Mouse (Mus musculus) brain, embryonic 14.5 days (tissue): ENCODE measurements at regions not wholly inside any gene's neighbourhood (a gene's known extent, or its start where the extent isn't known, plus 50 kb on each side); places are given as distances from the start of the nearest gene placed in this dataset.

Source experiments
- DNase-seq: peaks from one replicate; pipeline ENCODE4 v3.0.0-alpha.2; 2011; ENCODE audit warnings: low read depth
- CTCF ChIP-seq: fragments of 200-500 bp; IDR thresholded peaks from 2 replicates; pipeline ENCODE4 v1.5.1; 2012; ENCODE audit warnings: inconsistent platforms, mild to moderate bottlenecking, moderate library complexity, borderline replicate concordance; ENCODE audit not compliant: insufficient read depth, insufficient read length; ENCODE audit errors: extremely low read depth
- POLR2A ChIP-seq: fragments of 200-500 bp; IDR thresholded peaks from 2 replicates; pipeline ENCODE4 v1.6.1; 2012; ENCODE audit warnings: mild to moderate bottlenecking, inconsistent platforms, borderline replicate concordance; ENCODE audit not compliant: poor library complexity, insufficient read depth, insufficient read length, severe bottlenecking; ENCODE audit errors: extremely low read depth

DNA sequence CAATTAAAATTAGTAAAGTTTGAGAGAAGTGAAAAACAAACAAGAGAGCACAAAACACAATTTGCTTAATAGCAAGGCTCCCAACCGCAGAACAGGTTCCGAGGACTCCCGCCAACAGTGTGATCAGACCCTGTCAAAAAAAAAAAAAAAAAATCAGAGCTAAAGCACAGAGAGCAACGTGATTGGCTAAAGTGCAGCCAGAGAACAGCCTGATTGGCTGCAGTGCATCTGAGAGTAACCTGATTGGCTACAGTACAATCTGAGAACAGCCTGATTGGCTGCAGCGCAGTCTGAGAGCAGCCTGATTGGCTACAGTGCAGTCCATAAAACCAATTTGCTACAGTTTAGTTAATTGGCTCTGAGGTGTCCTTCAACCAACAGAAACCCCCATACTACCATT is 74.6 kb upstream of the Mark1 start:
- no peak for DNase-seq
- TF ChIP-seq CTCF (no peak), POLR2A (no peak)

DNA sequence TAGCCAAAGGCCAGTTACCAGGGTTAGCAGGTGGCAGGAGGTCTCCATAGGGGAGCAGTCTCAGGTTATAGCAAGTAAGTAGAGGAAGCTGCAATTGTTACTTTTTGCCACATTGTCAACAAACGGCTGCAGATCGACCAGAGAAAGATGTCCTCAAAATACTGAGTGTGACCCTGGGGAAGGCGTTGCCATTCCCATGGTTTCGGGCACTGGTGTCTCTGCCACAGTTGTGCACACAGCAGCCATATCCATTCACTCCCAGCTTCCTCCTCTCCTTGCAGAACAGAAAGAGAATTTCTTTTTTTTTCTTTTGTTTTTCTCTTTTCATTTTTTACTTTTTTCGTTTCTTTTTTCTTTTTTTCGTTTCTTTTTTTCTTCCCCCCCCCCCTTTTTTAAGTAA is 73.4 kb upstream of the Mark1 start:
- TF ChIP-seq CTCF, result no peak
- TF ChIP-seq POLR2A, result no peak
- DNase-seq, result no peak

DNA sequence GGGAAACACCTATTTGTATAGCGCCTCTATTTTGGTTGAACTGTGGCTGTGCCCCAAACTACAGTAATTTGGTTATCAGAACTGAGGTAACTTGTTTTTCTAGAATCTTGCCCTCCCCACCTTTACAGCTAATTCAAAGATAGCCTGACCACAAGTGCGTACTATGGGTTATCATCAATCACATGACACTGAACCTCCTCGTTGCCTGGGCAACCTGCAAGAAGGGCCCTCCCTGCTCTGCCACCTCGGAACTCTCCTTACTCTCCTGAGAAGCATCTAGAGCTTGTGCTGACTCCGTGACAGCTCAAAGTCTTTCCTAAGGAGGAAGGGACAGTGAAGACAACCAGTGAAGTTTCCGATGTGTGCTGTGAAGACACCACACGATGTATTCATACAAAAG is 72.2 kb upstream of the Mark1 start:
- no peak for TF ChIP-seq CTCF
- no peak for TF ChIP-seq POLR2A
- no peak for DNase-seq

DNA sequence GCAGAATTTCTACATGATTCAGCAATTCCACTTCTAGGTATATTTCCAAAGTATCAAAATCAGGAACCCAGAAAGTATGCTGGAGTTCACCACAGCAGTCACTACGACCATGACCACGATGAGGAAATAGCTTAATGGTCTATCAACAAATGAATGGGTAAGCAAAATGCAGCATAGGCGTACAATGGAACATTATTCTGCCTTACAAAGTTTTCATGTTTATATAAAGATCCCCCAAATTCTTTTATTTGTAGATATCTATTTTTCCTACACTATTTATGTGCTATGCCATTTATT is 71.4 kb upstream of the Mark1 start:
- TF ChIP-seq POLR2A (no peak), CTCF (no peak)
- no peak for DNase-seq

DNA sequence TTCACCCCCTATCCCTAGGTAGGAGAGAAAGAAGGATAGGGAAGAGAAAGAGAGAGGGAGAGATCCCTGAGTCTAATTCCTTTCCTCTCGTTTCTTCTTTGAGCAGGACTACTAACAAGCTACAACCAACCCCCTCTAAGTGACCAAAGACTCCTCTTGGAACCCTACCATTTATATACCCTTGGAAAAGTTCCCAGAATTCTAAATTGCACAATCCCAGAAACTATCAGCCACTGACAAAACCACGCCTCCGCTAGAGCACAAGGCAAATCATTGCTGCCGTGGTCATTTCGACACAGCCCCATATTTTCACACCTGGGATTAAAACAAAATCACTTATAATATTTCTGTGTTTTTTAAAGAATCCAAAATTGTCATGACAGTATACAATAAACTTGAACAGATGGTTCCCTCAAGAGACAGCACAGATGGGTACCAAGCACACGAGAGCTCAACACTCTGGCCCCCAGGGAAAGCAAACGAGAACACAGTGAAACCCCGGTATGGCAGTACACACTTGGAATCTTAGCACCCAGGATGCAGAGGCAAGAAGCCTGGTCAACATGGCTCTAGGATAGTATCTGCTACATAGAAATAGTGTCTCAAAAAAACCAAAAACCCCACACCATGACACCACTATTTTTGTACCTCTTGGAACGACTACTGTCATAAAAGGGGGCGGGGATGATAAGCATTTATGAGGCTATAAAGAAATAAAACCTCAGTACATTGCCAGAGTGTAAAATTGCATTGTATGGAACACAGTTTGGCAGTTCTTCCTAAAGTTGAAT is 70.9 kb upstream of the Mark1 start:
- no peak for TF ChIP-seq POLR2A
- TF ChIP-seq CTCF, result no peak
- peak; percentile 51 for DNase-seq

DNA sequence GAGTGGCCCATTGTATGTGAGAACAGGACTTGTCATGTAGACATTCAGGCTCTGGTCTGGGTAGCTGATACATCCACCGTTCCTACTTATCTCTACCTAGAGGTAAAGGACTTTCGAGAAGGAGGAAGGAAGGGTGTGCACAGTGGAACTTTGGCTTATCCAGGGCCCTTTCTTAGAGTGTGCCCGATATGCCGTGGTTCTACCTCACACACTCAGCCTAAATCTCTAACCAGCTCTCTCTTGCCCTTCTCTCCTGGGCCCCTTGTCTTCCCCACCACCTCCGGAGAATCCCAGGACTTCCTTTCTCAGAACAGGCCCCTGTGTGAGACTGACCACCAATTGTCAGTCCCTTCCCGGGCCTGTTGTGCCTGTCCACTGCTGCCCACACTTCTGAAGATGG is 68.8 kb upstream of the Mark1 start:
- no peak for DNase-seq
- TF ChIP-seq CTCF (no peak), POLR2A (no peak)

DNA sequence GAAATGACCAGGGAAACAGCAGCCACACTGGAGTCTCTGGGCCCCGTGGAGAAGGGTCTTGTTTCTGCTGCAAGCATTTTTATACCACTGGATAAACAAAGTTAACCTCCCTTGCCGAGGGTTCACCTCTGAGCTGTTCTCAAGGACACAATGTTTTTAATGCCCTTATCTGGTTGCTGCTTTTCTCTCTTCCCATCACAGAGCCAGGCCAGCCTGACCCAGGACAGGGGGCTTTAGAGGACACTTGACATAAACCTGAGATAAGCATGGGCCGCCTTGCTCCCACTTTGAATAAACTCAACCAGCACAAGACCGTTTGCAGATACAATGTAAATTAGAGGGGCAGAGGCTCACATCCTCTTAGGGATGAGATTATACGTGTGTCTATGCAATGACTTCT is 68.3 kb upstream of the Mark1 start:
- TF ChIP-seq CTCF, result no peak
- TF ChIP-seq POLR2A, result no peak
- no peak for DNase-seq

DNA sequence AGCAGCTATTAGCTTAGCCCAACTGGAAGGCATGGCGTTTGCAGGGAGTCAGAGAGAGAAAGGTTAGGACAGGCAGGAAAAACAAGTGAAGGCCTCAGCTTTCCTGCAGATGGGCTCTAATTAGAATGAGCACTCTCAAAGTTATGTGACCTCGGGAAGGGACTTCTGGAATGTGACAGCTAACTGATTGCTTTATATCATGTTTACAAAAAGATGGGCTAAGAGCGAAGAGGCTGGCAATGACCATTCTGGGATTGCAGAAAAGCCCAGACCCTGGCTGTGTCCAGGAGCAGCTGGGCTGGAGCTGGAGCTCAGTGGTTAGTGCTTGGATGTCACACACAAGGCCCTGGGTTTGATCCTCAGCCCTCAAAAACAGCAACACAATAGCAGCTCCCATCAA is 65.7 kb upstream of the Mark1 start:
- TF ChIP-seq POLR2A (no peak), CTCF (no peak)
- no peak for DNase-seq

DNA sequence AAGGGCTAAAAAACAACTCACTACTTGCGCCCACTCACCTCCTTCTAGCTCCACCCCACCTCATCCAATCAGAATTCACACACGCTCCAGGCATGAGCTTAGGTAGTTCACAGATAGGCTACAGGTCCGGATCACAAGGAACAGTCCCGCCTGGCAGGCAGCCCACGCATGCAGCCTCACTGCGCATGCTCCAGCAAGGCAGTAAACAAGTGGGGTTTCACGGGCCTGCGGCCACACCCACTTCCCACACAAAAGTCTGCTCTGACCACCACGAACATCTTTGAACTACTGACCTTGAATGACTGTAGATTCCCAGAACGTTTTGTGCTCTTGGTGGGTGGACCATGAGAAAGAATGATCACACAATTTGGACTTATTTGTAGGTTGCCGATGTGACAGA is 62.7 kb upstream of the Mark1 start:
- no peak for DNase-seq
- TF ChIP-seq CTCF, result no peak
- TF ChIP-seq POLR2A, result no peak

DNA sequence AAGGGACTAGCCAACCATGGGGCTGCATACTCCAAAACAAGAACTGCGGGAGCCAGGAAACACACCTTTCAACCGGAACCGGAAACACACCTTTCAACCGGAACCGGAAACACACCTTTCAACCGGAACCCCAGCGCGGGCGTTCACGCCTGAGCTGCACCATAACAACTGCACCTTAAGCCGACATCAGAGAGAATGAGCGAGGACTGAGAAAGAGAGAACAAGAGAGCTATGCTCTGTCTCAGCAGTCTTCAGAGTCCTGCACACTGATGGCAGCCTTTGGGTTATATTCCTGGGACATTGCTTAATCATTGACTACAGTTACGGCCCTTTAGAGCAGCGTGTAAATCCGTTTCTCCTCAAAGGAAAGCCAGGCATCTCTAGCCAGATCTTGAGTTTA is 58.1 kb upstream of the Mark1 start:
- TF ChIP-seq CTCF, result no peak
- no peak for TF ChIP-seq POLR2A
- DNase-seq, result no peak

DNA sequence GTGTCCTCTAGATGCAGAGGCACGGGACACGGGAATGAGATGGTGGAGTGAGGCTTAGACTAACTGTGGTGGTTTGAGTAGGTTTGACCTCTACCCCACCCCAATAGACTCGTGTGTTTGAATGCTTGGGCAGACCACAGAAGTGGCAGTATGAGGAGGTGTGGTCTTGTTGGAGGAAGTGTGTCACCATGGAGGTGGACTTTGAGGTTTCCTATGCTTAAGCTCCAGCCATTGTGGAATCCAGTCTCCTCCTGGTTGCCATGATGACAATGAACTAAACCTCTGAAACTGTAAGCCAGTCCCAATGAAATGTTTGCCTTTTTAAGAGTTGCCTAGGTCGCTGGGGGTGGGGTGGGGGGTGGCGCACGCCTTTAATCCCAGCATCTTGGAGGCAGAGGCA is 53.3 kb upstream of the Mark1 start:
- TF ChIP-seq CTCF (no peak), POLR2A (no peak)
- DNase-seq, result no peak

DNA sequence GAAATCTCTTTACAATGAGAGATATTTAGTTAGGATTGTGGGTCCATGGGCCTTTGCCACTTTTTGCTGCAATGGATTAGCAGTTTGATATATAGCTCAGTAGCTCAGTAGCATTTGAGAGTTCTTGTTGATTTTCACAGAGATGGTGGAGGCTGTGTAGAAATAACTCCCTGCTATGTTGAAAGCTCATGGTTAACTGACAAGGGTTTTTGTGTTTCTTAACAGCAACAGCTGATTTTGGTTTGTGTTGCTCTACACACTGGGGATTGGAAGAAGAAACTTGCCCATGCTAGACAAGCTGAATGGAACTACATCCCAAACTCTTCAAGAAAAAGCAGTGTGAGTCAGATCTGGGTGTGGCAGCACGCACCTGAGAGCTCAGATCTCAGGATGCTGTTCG is 50.6 kb upstream of the Mark1 start:
- TF ChIP-seq POLR2A (no peak), CTCF (no peak)
- no peak for DNase-seq
